In the genomic region with DNA sequence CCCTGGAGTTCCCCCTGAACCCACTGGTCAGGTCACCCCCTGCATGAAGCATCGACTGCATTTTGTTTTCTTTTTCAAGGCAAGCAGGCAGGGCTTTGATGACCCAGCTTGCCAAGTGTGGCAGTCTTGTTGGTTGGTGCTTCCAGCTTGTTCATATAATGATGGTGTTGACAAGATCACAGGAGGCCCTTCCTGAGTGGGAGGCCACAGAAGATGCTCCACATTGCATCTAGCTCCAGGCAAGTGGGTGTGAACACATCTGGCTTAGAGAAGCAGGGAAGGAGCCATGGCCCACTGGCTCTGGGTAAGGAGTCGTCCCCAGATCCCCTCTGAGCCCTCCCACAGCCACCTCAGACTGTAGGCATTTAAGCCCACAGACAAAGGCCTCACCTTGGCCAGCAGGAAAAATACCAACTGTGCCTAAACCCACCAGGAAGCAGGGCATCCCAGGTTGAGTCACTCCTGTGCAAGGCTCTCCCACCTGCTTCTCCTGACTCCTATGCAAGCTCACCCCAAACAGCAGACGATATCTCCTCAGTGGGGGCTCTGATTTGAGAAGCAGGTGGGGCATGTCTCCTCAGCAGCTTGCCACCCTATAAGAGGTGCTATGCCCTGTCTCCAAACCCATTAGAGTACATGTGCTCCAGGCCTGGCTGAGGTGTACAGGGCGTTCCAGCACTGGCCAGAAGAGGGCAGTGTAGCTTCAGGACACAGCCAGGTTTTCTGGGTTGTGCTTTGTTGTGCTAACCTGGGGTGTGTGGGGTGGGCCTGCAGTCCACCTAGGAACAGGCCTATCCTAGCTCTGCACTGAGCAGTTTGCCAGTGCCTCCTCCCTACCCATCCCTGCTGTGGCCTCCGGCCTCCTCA, we compare ENCODE assay signal across 8 mouse cellular contexts. TPM values are rescaled to one million over a fixed set of nuclear protein-coding genes. Genes with fewer than 3 reads are reported as not detected.
DNase-seq lines count a peak whose midpoint lies in the region; ATAC-seq and TF ChIP-seq lines count a peak whose summit lies in the region.

No protein-coding gene starts in this region.

- no peak for TF ChIP-seq POLR2A in ES-Bruce4 (IDR thresholded peaks at IDR 0.05; ENCODE audit: insufficient read depth, low read length)

- peak; percentile 99 for TF ChIP-seq CTCF in ES-Bruce4 (IDR thresholded peaks at IDR 0.05; ENCODE audit: low read depth, low read length)

- H3K27me3 ChIP-seq in ES-Bruce4 (ENCODE audit: control insufficient read depth, insufficient read depth, low read length, poor library complexity, severe bottlenecking) = no peaks in the 10 kb centered on the region
- H3K27me3 ChIP-seq in forebrain, embryonic 12.5 days = no peaks in the 10 kb centered on the region
- no peaks in the 10 kb centered on the region for H3K27me3 ChIP-seq in neural tube, embryonic 14.5 days (ENCODE audit: control insufficient read depth, insufficient read depth, low read length)

- DNase-seq in c-Kit-positive CD71-negative TER-119-negative erythroid progenitor cells, embryonic 14.5 days (ENCODE audit: low read depth) = peak; percentile 55
- DNase-seq in heart, postnatal 10 days = peak; percentile 82 to 91
- DNase-seq in layer of hippocampus, adult 18-20 months (ENCODE audit: low spot score in 2 of 2) = peak; percentile 63 to 90
- DNase-seq in lung, adult 18-20 months = peak; percentile 80 to 82
- peak; percentile 31 to 36 for DNase-seq in thymus, adult 18-20 months

- no peak overlapping the region for H3K9ac ChIP-seq in ES-Bruce4 (ENCODE audit: low read depth, poor library complexity, severe bottlenecking)
- no peak overlapping the region for H3K9ac ChIP-seq in forebrain, embryonic 12.5 days
- no peak overlapping the region for H3K9ac ChIP-seq in neural tube, embryonic 14.5 days (replicated peaks; ENCODE audit: low read depth, low read length)

- 42% methylated on average over 5 of the region's 5 CpGs for WGBS in forebrain, embryonic 12.5 days
- 42% methylated on average over 5 of the region's 5 CpGs for WGBS in neural tube, embryonic 14.5 days

- H3K36me3 ChIP-seq in ES-Bruce4 (ENCODE audit: control insufficient read depth, insufficient read depth, low read length, poor library complexity, severe bottlenecking) = no peaks in the 10 kb centered on the region
- peaks cover 2% of the 10 kb centered on the region; the same call in 1 of the 2 replicates for H3K36me3 ChIP-seq in forebrain, embryonic 12.5 days (replicated peaks)
- H3K36me3 ChIP-seq in neural tube, embryonic 14.5 days (ENCODE audit: control insufficient read depth, insufficient read depth, low read length) = no peaks in the 10 kb centered on the region

- no peak overlapping the region for H3K4me3 ChIP-seq in ES-Bruce4 (ENCODE audit: low read depth, low read length)
- H3K4me3 ChIP-seq in forebrain, embryonic 12.5 days (replicated peaks) = no peak overlapping the region
- H3K4me3 ChIP-seq in neural tube, embryonic 14.5 days (ENCODE audit: low read depth, low read length) = no peak overlapping the region

- H3K27ac ChIP-seq in ES-Bruce4 (ENCODE audit: insufficient read depth, low read length) = no peak overlapping the region
- no peak overlapping the region for H3K27ac ChIP-seq in forebrain, embryonic 12.5 days
- H3K27ac ChIP-seq in neural tube, embryonic 14.5 days (ENCODE audit: low read depth, low read length) = no peak overlapping the region

- TF ChIP-seq EP300 in ES-Bruce4 (IDR thresholded peaks at IDR 0.05; ENCODE audit: insufficient read depth, low read depth, low read length) = no peak

- H3K9me3 ChIP-seq in ES-Bruce4 (replicated peaks; ENCODE audit: control insufficient read depth, insufficient read depth, low read length, poor library complexity, severe bottlenecking) = no peaks in the 10 kb centered on the region
- no peaks in the 10 kb centered on the region for H3K9me3 ChIP-seq in forebrain, embryonic 12.5 days
- H3K9me3 ChIP-seq in neural tube, embryonic 14.5 days (ENCODE audit: control insufficient read depth, low read length) = no peaks in the 10 kb centered on the region

- H3K4me1 ChIP-seq in ES-Bruce4 (ENCODE audit: control insufficient read depth, insufficient read depth, low read length) = no peaks in the 10 kb centered on the region
- peaks cover 4% of the 10 kb centered on the region; the same call in 1 of the 2 replicates for H3K4me1 ChIP-seq in forebrain, embryonic 12.5 days
- H3K4me1 ChIP-seq in neural tube, embryonic 14.5 days (ENCODE audit: control insufficient read depth, insufficient read depth, low read length) = no peaks in the 10 kb centered on the region

- intact Hi-C loops in heart, postnatal 10 days (cut with DNase I) = loop anchor here (1.0 to 5.0 kb wide), 4 partner anchors 94 to 348 kb away; a partner anchor contains a TSS

- ATAC-seq in forebrain, embryonic 12.5 days (ENCODE audit: low FRiP score) = peak; percentile 65
- ATAC-seq in neural tube, embryonic 14.5 days (ENCODE audit: low read depth) = peak; percentile 71

- no peak overlapping the region for H3K4me2 ChIP-seq in forebrain, embryonic 12.5 days
- H3K4me2 ChIP-seq in neural tube, embryonic 14.5 days (ENCODE audit: low read depth, low read length) = no peak overlapping the region

RNA-seq across cellular contexts. Expression of a gene that starts 30.7 kb away (rescaled TPM):
- 31.9 and 33.0 TPM in 2 replicates for polyA plus RNA-seq in ES-Bruce4 (2011; ENCODE audit: insufficient read depth, insufficient read length, low read depth, missing spikeins)
- 63.6 and 68.3 TPM in 2 replicates for polyA plus RNA-seq in forebrain, embryonic 12.5 days (2016; fragmentation: Nextera tagmentation; extraction: Ambion mirVana)
- 10 to 100 TPM; 19.5 to 24.1 TPM for total RNA-seq in heart, postnatal 10 days (2021)
- 10 to 100 TPM; 36.2 to 36.5 TPM for total RNA-seq in layer of hippocampus, adult 18-20 months (2021)
- polyA plus RNA-seq in neural tube, embryonic 14.5 days (2014; fragmentation: Nextera tagmentation; extraction: Ambion mirVana) = 27.2 and 32.4 TPM in 2 replicates

Comparison
In these comparisons a context has a peak if more than half of its experiments do, and no peak if none do; other contexts are left out.
1. DNase-seq: peak in every context shown above with its lines; median percentile 86 in heart, postnatal 10 days; 81 in lung, adult 18-20 months; 76 in layer of hippocampus, adult 18-20 months; 55 in c-Kit-positive CD71-negative TER-119-negative erythroid progenitor cells, embryonic 14.5 days; 34 in thymus, adult 18-20 months.